Mouse (Mus musculus): Measurements from ENCODE around the gene Adgrg6. TPM values are rescaled to one million over a fixed set of nuclear protein-coding genes. Genes with fewer than 3 reads are reported as not detected.

Adgrg6 gene
- total RNA-seq, 2 experiments from 2014 or later: 1.9 to 2.4 TPM

DNA sequence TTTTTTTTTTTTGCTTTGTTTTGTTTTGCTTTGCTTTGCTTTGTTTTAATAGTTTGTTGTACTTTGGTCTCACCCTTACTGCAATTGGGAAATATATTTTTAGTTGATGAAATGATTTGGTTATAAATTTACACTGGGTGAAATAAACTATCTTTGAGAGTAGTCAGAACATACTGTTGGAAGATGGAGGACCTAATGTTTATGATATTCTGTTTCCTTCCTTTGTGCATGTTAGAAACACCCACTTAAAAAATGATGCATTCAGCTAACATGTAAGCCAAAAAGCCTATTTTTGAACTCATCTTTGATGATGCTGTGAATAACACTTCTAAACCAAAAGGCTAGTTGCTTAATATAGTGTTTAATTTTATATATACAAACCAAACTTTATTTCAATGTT is 50.3 kb downstream of the Adgrg6 start:
- DNase-seq (ENCODE audit: low spot score in 2 of 2): no peak

DNA sequence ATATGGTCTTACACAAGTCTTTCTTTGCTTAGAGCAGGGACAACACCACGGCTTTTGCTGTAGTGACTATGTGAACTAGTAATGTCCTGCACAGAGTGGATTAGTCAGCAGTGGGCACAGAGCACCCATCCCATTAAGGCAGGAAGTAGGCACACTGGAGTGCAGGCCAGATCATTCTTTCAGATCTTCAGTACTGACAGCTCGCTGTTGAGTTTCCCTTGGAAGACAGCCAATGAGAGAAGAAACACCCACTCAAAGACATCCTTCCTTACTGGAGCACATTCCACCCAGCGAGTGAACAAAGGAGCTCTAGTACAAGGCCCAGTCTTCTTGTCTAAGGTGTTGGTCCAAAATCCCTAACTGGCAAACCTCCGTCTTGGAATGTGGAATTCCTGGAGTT is 53.6 kb downstream of the Adgrg6 start:
- no peak for DNase-seq (ENCODE audit: low spot score in 2 of 2)

DNA sequence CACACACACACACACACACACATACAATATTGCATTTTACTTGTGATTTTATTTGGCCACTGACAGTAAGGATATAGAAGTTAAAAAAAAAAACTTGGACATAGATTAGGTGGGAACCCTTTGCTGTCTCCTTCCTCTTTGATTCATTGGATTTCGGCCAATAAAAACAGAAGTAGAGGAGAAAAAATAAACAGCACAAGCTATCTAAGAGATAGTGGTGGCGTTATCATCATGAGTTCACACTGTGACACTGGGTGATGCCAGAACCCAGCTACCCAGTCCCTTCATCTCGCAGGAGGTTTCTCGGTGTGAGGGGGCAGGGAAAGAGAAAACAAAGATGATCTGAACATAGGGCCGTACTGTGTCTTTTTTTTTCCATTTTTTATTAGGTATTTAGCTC is 62.2 kb downstream of the Adgrg6 start:
- DNase-seq (ENCODE audit: low spot score in 2 of 2): no peak

DNA sequence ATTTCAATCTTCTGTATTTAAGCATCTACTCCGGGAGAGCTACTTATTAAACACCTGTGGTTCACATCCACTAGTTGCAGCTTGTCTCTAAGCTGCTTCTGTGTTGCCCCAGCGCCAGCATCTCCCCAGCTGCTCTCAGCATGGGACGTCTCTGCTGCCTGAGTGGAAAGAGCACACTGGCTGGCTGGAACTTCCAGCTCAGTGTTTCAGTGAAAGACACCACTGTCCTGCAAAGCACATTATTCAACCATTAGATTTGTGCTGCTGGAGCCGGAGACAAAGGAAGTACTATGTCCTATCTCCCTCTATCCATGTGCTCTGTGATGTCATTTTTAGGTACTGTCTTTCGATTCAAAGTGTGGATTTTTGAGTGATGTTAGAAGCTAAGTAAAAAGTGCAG is 63.0 kb downstream of the Adgrg6 start:
- no peak for DNase-seq (ENCODE audit: low spot score in 2 of 2)

DNA sequence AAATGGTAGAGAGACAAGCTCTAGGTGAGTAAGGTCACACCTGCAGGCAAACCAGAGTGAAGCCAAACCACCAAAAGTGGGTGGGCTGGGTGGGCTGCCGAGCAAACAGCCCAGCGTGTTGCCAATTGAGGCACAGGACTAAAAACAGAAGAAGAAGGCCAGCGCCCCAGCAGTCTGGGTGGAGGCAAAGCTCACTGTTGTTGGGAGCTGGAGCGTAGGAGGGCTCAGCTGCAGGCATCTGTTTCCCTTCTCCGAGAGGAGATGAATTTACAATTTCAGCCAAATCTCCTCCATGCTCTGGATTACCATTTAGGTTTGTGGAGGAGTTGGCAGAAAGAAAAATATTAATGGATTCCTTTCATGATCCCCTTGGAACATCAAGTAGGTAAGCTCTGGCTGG is 64.5 kb downstream of the Adgrg6 start:
- DNase-seq (ENCODE audit: low spot score in 2 of 2): no peak

DNA sequence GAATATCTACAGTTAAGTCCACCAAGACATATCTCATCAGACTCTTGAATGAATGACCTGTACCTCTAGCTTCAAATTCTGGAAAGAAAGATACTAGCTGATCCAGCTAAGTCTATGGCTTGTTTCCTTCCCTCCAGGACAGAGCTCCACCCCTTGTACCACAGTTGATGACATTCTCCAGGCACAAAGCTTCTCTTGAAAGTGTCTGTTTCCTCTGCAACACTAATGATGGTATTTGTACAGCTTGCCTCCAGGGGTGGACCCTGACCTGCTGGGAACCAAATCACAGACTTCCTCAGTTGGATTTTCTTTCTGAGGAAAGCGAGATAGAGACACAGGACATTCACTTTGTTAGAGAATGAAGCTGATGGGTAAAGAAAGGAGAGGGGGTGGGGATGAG is 69.1 kb downstream of the Adgrg6 start:
- no peak for DNase-seq (ENCODE audit: low spot score in 2 of 2)

DNA sequence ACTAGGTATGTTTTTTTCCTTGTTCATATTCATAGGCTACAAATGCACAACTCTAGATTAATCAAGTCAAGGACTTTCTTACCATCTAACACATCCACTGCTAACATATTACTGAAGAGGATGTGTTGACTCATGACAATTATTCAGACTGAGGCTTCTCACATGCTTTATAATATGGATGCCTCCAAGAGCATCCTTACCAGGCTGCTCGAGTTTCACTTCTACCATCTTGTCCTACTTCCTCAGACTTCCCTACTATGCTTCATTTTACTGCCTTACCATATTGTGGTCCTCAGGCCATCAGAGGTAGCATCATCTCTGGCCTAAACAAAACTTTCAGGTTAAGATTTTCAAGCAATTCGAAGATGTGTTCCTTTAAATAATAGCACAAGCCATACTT is 69.8 kb downstream of the Adgrg6 start:
- no peak for DNase-seq (ENCODE audit: low spot score in 2 of 2)

DNA sequence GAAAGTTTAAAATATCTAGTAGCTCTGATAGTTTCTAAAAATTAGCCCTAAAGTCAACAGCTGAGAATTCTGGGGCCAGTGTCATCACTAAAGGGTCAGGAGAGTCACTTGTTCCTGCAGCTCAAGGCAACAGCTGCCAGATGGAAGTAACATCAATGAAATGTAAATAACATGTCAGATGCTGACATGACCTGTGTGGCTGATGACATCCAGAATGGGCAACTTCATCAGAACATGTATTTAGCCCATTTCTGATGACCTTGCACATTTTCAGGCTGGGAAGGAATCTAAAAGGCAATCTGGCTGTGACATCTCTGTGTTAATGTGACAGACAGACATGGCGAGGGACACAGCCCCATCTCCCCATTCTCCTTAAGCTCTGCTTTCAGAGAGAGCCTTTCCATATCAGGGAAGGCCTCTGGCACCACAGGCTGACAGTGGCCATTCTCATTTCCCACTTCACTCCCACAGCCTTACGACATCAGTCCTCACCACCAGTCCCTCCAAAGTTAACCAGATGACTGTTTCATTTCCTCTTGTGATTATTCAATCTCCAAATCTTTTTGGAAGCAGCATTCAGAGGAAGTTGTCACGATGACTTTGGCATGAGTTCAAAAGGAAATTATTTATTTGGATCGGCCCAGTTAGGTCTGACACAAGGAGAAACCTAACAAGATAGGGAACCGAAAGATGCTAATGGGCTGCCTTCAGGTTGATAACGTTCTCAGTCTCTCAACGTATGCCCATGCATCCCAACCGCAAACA is 70.7 kb downstream of the Adgrg6 start:
- DNase-seq (ENCODE audit: low spot score in 2 of 2): no peak

DNA sequence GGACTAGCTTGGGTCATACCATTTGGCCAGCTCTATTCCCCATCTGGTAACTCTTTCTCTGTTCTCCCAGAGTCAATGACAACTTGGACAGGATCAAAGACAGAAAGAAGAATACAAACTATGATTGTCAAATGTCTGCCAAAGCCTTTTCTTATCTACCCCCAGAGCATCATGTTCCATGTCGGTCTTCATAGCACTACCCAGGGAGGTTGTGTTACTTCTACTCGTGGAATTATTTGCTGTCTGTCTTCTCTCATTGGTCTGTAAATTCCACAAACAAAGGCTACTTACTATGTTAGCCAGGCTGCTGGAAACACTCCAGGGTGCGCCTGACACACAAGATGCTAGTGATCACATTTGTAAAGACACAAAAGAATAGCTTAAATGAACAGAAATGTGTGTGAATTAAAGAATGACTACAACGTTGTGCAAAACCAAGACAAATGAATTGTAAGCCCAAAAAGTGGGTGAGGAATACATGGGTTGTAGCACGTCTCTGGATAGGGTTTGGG is 74.4 kb downstream of the Adgrg6 start:
- DNase-seq (ENCODE audit: low spot score in 2 of 2): no peak

DNA sequence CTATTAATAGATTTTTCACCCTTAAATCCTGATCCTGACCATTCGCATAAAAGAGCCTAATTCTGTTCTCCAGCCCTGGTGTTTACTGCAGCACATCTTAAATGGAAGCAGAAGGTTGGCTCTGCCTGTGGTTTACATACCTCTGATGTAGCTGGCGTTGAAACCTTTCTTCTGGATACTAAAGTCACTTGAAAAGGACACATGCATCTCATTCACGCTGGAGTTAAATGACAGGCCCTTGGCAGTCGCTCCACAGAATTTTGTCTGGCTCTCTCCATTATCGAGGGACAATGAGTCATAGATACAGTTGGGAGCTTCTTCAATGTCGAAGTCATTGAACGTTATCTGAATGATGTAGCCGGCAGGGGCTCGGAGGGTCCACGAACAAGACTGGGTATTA is 76.8 kb downstream of the Adgrg6 start:
- no peak for DNase-seq (ENCODE audit: low spot score in 2 of 2)

DNA sequence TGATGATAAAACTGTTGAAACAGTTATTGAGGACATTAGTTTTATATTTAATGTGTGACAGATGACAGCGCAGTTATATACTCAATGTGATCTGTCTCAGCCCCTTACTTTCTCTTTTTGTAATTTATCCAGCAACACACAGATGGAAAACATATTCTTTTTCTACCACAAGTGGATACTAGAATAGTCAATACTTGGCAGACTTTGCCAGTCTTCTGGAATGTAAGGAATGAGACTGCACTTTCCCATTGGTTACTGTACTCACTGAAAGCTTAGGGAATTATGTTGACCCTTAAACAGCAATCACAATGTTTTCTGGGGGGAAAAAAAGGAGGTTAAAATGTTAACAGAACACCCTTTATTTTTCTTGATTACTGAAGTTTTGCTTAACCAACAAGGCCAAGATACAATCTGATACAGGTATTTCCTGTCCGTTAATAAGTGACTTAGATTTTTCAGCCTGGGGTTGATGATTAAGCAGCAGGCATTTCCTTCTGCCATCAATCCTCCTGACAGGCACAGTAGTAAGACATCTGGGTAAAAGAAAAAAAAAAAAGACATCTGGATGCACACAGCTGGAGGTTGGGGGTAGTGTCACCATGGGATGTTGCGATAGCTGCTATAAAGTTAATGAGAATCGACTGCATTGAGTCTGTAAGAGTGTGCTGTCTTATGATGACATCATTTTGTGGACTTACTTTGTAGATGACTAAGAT is 81.5 kb downstream of the Adgrg6 start:
- DNase-seq (ENCODE audit: low spot score in 2 of 2): no peak

DNA sequence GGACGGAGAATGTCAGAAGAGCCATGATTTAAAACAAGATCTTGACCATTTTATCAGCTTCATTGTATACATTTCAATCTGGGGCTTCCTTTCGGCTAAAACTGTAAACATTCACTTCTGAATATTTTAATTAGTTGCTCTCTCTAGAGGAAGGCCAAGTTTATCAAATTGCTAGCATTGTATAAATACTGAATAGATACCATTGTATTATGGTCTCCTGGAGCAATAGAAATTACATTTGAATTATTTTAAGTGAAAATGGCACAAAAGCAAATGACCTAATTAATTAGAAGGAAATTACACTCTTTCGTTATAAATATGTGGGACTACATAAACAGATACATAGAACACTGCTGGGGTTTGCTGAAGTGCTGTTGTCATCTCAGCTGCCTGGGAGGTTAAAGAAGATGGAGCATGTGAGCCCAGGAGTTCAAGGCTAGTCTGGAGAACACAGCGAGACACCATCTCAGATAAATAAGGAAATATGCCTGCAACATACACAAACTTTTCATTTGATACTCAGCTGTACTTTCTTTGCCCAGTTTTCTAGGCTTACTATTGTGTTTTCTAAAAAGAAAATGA is 84.4 kb downstream of the Adgrg6 start:
- no peak for DNase-seq (ENCODE audit: low spot score in 2 of 2)

DNA sequence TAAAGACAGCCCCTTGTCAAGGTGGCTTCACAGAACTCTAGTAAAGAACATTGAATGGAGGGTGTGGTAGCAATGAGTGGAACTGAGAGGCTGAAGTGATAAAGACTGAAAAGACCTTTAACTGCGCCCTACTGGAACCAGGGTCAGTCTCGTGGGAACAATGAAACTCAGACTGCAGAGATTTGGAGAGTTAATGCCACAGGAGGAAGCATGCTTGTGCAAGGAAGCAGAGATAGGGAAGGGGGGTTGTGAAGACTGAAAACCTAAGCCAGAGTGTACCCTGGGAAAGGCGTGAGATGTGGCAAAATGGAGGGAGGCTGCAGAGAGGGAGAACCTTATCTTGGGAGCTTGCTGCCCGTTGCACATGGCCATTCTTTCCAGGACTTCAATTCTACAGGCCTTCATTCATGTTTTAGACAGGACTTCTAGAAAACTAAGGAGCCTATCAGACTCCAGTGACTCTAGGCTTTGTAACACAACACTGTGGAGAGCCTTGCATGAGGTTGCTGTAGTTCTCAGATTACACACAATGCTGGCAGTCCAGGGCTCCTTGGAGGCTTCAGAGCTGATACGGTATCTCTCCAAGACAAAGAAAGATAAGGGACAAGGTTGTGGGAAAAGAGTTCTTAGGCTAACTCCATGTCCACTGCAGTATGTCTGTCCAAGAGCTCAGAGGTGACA is 85.1 kb downstream of the Adgrg6 start:
- DNase-seq (ENCODE audit: low spot score in 2 of 2): no peak

DNA sequence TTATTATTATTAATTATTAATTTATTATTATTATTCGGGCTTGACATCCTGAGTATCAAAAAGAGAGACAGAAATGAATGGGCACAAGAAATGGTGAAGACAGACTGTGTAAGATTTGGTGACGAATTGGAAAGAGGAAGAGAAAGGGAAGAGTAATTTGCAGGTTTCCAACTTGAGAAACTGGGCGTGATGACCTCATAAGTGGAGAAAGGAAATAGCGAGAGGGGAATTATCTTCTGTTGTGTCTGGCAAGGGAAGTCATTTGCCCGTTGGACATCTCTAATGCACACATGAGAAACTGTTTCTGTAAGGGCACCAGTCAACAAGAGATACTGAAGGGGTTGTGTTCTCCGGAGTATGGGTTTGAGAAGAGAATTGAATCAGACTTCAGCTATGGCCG is 85.6 kb downstream of the Adgrg6 start:
- DNase-seq (ENCODE audit: low spot score in 2 of 2): no peak

DNA sequence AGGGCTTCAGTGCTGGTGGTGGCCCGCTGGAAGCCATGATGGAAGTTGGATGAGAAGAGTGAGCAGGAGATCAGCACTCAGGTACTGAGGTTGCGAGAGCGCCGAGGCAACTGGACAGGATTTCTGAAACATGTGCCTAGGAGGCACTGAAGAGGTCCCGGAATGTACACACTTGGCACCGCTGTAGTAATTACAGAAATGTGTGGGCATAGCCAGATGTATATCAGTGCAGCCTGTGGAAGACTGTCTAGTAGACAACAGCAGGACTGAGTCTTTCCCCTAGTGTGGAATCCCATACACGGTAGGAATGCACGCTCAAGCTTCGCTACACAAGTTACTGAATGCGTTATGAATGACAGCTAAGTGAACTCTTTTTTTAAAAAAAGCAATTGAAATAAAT is 86.1 kb downstream of the Adgrg6 start:
- DNase-seq (ENCODE audit: low spot score in 2 of 2): no peak

DNA sequence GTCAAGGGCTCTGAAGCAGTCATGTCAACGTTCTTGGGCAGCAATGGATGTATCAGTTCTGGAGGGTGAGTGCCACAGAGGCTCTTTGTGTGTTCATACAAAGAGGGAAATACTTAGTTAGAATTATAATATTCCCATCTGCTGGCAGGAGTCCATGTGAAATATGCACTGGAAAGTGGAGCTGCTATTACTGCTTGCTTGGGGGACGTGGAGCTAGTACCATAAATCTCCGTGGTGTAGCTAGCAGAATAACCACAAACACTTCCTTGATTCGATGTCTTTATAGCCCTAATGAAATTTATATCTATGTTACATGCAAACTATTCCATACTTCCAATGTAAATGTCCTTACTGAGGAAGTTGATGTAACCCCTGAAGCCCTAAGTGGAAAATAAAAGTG is 91.0 kb downstream of the Adgrg6 start:
- no peak for DNase-seq (ENCODE audit: low spot score in 2 of 2)

DNA sequence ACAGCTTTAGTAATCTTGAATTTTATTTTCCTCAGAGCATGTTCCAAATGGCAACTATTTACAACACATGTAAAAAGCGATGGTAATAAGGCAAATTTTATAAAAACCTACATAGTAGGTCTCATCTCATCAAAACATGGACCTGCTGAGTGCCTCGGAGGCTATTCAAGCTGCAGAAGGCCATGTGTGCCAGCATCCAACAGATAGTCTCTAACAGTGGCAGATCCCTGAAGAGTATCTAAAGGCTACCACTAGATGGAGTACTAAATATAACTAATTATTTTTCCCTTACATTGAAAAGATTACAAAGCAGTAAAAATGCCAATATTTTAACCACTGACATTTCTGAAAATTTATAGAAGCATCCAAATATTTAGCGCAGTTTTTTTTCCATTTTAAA is 93.6 kb downstream of the Adgrg6 start:
- DNase-seq (ENCODE audit: low spot score in 2 of 2): no peak

DNA sequence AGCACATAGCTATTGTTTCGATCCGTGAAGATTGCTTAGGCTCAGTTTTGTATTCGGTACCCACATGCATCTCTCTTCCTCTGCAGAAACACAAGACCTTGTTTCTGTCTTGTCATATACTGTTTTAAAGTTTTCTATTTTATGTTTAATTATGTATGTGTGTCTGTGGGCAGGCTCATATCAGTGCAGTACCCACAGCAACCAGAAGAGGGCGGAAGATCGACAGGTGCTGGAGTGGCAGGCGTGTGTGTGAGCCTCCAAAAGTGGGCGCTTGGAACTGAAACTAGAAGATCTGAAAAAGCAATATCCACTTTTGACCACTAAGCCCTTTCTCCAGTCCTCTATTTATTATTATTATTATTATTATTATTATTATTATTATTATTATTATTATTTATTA is 95.4 kb downstream of the Adgrg6 start:
- DNase-seq (ENCODE audit: low spot score in 2 of 2): no peak

DNA sequence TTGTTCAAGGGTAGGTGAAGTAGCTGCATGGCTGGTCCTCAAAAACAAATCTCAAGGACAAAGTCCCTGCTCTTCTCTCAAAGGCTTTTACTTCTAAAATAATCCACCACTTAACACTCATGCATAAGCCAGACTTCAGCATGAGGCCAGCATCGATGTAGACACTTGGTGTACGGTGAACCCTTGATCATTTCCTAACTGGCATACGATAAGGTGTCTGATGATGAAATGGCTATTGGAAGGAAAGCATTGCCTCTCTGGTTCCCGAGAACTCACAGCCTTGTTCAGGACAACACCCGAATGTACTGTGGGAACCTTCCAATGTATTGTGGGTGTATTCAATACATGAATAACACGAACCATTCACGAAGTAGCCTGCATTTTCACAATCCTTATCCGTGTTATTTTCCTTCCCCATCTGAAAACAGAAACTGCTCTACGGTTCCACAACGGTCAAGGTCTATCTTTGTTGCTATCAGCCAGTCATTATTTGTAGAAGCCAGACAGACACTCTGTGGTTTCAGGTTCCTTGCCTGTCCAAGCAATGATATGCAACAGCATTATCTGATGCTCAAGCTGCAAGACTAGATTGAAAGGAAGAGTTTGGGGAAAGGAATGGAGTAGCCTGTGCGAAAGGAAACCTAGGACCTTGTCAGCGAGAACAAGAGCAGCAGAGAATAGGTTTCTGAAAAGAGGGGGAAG is 99.7 kb downstream of the Adgrg6 start:
- DNase-seq (ENCODE audit: low spot score in 2 of 2): no peak

DNA sequence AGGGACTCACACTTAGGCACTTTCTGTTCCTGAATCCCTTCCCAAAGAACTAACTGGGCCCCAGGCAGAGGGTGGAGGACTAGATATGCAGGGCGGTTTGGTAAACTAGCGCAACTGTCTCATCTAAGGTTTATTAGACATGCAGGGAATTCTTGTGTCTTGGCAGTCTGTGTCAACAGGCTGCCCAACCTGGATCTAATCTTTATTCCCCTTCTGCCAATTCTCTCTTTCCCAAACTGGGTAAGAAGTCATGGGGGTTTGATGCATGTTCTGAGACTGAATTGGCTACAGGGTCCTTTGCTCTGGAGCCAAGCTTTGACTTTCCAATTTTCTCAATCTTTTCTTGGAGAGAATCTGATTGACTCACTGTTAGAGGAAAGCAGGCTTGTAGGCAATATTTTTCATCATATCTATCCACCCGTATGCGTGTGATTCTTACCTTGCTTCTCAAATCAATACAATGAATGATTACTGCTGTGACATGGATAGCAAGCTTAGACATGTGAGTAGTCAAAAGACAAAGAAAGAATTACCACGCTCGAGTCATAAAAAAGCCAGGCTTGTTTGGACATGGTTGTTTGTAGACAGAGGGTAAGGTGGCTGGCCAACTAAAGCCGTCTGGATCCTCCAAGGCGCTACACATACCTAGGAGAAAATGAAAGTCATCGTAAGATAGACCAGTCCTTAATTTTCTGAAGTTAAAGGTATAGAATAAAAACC is 104.4 kb downstream of the Adgrg6 start:
- no peak for DNase-seq (ENCODE audit: low spot score in 2 of 2)

All from adrenal gland, adult 18-20 months (tissue).